Mouse (Mus musculus): Measurements from ENCODE around the gene Epha8. TPM values are rescaled to one million over a fixed set of nuclear protein-coding genes. Genes with fewer than 3 reads are reported as not detected.

Gene Epha8
- polyA plus RNA-seq, 1 experiment from 2014 or later: 0.21 TPM

GRCm38 (mm10) chr4:136925804-136926203, 30.8 kb downstream of the Epha8 start:
- no peak for DNase-seq (ENCODE audit: low spot score)
- Histone ChIP-seq H3K27me3 (replicated peaks; ENCODE audit: control insufficient read depth, insufficient read depth, low read length) (peaks cover 8% of the 10 kb centered on the region), H3K4me2 (no peak overlapping the region), H3K9me3 (ENCODE audit: control insufficient read depth, low read length) (no peaks in the 10 kb centered on the region), H3K36me3 (ENCODE audit: control insufficient read depth, insufficient read depth, low read length) (no peaks in the 10 kb centered on the region), H3K4me1 (replicated peaks; ENCODE audit: control insufficient read depth, insufficient read depth, low read length) (no peaks in the 10 kb centered on the region), H3K27ac (ENCODE audit: low read depth, low read length) (no peak overlapping the region), H3K9ac (ENCODE audit: low read depth, low read length) (no peak overlapping the region), H3K4me3 (ENCODE audit: low read depth, low read length) (no peak overlapping the region)
- WGBS: 29% methylated on average over 15 of the region's 15 CpGs
- no peak for ATAC-seq (replicated peaks; ENCODE audit: low FRiP score)

DNA sequence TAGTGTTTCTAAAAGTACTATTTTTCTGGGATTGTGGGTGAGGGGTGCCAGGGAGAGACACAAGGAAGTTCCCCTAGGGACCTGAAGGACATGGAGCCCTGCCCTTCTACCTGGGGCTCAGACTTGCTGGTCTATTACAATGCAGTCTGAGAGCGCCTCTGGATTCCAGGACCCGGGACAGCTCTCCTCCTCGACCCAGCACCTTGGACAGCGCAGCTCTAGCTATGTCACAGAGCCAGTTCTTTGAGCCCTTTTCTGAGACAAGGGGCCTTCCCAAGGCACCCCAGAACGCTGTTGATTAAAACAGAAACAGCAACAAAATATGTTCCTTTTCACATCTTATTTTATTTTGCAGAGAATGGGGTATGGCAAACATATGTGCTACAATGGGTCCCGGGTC, 32.1 kb downstream of the Epha8 start:
- no peaks in the 10 kb centered on the region for H3K36me3 ChIP-seq (ENCODE audit: control insufficient read depth, insufficient read depth, low read length)
- no peak overlapping the region for H3K4me2 ChIP-seq
- H3K27ac ChIP-seq (ENCODE audit: low read depth, low read length): no peak overlapping the region
- ATAC-seq (replicated peaks; ENCODE audit: low FRiP score): no peak
- H3K4me3 ChIP-seq (ENCODE audit: low read depth, low read length): no peak overlapping the region
- H3K9me3 ChIP-seq (ENCODE audit: control insufficient read depth, low read length): no peaks in the 10 kb centered on the region
- DNase-seq (ENCODE audit: low spot score): peak; percentile 81
- H3K27me3 ChIP-seq (replicated peaks; ENCODE audit: control insufficient read depth, insufficient read depth, low read length): peaks cover 12% of the 10 kb centered on the region
- WGBS: 8% methylated on average over 6 of the region's 6 CpGs
- H3K9ac ChIP-seq (ENCODE audit: low read depth, low read length): no peak overlapping the region
- H3K4me1 ChIP-seq (replicated peaks; ENCODE audit: control insufficient read depth, insufficient read depth, low read length): no peaks in the 10 kb centered on the region

GRCm38 (mm10) chr4:136919526-136919925, 37.1 kb downstream of the Epha8 start:
- H3K4me2 ChIP-seq: no peak overlapping the region
- no peaks in the 10 kb centered on the region for H3K36me3 ChIP-seq (ENCODE audit: control insufficient read depth, insufficient read depth, low read length)
- H3K4me3 ChIP-seq (ENCODE audit: low read depth, low read length): no peak overlapping the region
- DNase-seq (ENCODE audit: low spot score) (no peak), ATAC-seq (replicated peaks; ENCODE audit: low FRiP score) (no peak)
- peaks cover 11% of the 10 kb centered on the region for H3K27me3 ChIP-seq (replicated peaks; ENCODE audit: control insufficient read depth, insufficient read depth, low read length)
- H3K9ac ChIP-seq (ENCODE audit: low read depth, low read length): no peak overlapping the region
- 76% methylated on average over 3 of the region's 3 CpGs for WGBS
- no peaks in the 10 kb centered on the region for H3K9me3 ChIP-seq (ENCODE audit: control insufficient read depth, low read length)
- no peak overlapping the region for H3K27ac ChIP-seq (ENCODE audit: low read depth, low read length)
- no peaks in the 10 kb centered on the region for H3K4me1 ChIP-seq (replicated peaks; ENCODE audit: control insufficient read depth, insufficient read depth, low read length)

DNA sequence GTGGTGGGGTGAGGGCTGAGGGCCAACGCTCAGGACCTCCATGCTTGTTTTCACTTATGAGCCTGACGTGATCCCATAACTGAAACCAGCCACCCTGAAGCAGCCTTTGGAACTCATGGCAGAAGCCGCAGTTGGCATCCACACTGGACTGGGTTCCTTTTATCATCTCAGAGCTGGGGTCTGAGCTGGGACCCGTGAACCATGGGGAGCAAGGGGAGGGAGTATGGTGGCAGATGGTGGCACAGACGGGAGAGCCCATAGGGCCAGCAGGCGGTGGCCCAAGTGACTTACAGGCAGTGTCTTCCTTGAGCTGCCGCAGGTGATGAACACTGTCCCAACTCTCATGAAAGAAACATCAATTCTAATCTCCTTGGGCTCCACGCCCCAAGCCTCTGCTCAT, 37.8 kb downstream of the Epha8 start:
- peaks cover 11% of the 10 kb centered on the region for H3K27me3 ChIP-seq (replicated peaks; ENCODE audit: control insufficient read depth, insufficient read depth, low read length)

DNA sequence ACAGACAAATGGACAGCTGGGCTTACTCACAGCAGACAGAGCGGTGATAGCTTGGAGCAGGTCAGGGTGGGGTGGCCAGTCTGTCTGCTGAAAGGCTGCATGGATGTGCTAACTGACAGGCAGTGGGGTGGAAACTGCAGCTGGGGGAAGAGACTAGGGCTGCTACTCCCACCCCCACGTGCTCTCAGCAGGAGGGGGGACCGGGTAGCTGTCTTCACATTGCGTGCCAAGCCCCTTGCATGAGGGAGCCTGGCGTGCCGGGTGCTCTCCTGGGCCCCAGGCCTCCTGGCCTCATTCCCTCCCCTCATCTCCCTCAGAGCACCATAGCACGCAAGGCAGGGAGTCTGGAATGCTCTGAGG, 39.5 kb downstream of the Epha8 start:
- peaks cover 19% of the 10 kb centered on the region for H3K27me3 ChIP-seq (replicated peaks; ENCODE audit: control insufficient read depth, insufficient read depth, low read length)
- H3K4me3 ChIP-seq (ENCODE audit: low read depth, low read length): no peak overlapping the region
- no peak overlapping the region for H3K27ac ChIP-seq (ENCODE audit: low read depth, low read length)
- no peak overlapping the region for H3K9ac ChIP-seq (ENCODE audit: low read depth, low read length)
- H3K36me3 ChIP-seq (ENCODE audit: control insufficient read depth, insufficient read depth, low read length): no peaks in the 10 kb centered on the region
- H3K9me3 ChIP-seq (ENCODE audit: control insufficient read depth, low read length): no peaks in the 10 kb centered on the region
- WGBS: 38% methylated on average over 7 of the region's 7 CpGs
- H3K4me2 ChIP-seq: no peak overlapping the region
- DNase-seq (ENCODE audit: low spot score) (no peak), ATAC-seq (replicated peaks; ENCODE audit: low FRiP score) (no peak)
- H3K4me1 ChIP-seq (replicated peaks; ENCODE audit: control insufficient read depth, insufficient read depth, low read length): no peaks in the 10 kb centered on the region

More for the DNA sequence above, 37.8 kb downstream of the Epha8 start:
- Histone ChIP-seq H3K9me3 (ENCODE audit: control insufficient read depth, low read length) (no peaks in the 10 kb centered on the region), H3K4me2 (no peak overlapping the region), H3K36me3 (ENCODE audit: control insufficient read depth, insufficient read depth, low read length) (no peaks in the 10 kb centered on the region), H3K27ac (ENCODE audit: low read depth, low read length) (no peak overlapping the region), H3K4me1 (replicated peaks; ENCODE audit: control insufficient read depth, insufficient read depth, low read length) (no peaks in the 10 kb centered on the region), H3K9ac (ENCODE audit: low read depth, low read length) (no peak overlapping the region), H3K4me3 (ENCODE audit: low read depth, low read length) (no peak overlapping the region)
- DNase-seq (ENCODE audit: low spot score): no peak
- ATAC-seq (replicated peaks; ENCODE audit: low FRiP score): no peak
- 75% methylated on average over 8 of the region's 8 CpGs for WGBS

- H3K27me3 ChIP-seq (replicated peaks; ENCODE audit: control insufficient read depth, insufficient read depth, low read length): peaks cover 24% of the 10 kb centered on the region
- H3K27ac ChIP-seq (ENCODE audit: low read depth, low read length): no peak overlapping the region
- H3K9ac ChIP-seq (ENCODE audit: low read depth, low read length): no peak overlapping the region
- H3K4me3 ChIP-seq (ENCODE audit: low read depth, low read length): no peak overlapping the region
- H3K9me3 ChIP-seq (ENCODE audit: control insufficient read depth, low read length): no peaks in the 10 kb centered on the region
- no peaks in the 10 kb centered on the region for H3K36me3 ChIP-seq (ENCODE audit: control insufficient read depth, insufficient read depth, low read length)
- H3K4me2 ChIP-seq: no peak overlapping the region
- no peak for ATAC-seq (replicated peaks; ENCODE audit: low FRiP score)
- H3K4me1 ChIP-seq (replicated peaks; ENCODE audit: control insufficient read depth, insufficient read depth, low read length): no peaks in the 10 kb centered on the region
- WGBS: 70% methylated on average over 20 of the region's 20 CpGs
- no peak for DNase-seq (ENCODE audit: low spot score)
Measured at GRCm38 (mm10) chr4:136916359-136917164, 40.1 kb downstream of the Epha8 start.

- H3K27ac ChIP-seq (ENCODE audit: low read depth, low read length): no peak overlapping the region
- no peaks in the 10 kb centered on the region for H3K4me1 ChIP-seq (replicated peaks; ENCODE audit: control insufficient read depth, insufficient read depth, low read length)
- DNase-seq (ENCODE audit: low spot score) (no peak), ATAC-seq (replicated peaks; ENCODE audit: low FRiP score) (no peak)
- H3K36me3 ChIP-seq (ENCODE audit: control insufficient read depth, insufficient read depth, low read length): no peaks in the 10 kb centered on the region
- H3K4me3 ChIP-seq (ENCODE audit: low read depth, low read length): no peak overlapping the region
- 34% methylated on average over 9 of the region's 9 CpGs for WGBS
- no peak overlapping the region for H3K4me2 ChIP-seq
- peaks cover 34% of the 10 kb centered on the region for H3K27me3 ChIP-seq (replicated peaks; ENCODE audit: control insufficient read depth, insufficient read depth, low read length)
- no peaks in the 10 kb centered on the region for H3K9me3 ChIP-seq (ENCODE audit: control insufficient read depth, low read length)
- no peak overlapping the region for H3K9ac ChIP-seq (ENCODE audit: low read depth, low read length)
Measured at GRCm38 (mm10) chr4:136912841-136913240, 43.8 kb downstream of the Epha8 start.

- Histone ChIP-seq H3K36me3 (ENCODE audit: control insufficient read depth, insufficient read depth, low read length) (no peaks in the 10 kb centered on the region), H3K27ac (ENCODE audit: low read depth, low read length) (no peak overlapping the region), H3K4me2 (no peak overlapping the region), H3K9ac (ENCODE audit: low read depth, low read length) (no peak overlapping the region), H3K9me3 (ENCODE audit: control insufficient read depth, low read length) (no peaks in the 10 kb centered on the region), H3K4me3 (ENCODE audit: low read depth, low read length) (no peak overlapping the region), H3K27me3 (replicated peaks; ENCODE audit: control insufficient read depth, insufficient read depth, low read length) (peaks cover 36% of the 10 kb centered on the region), H3K4me1 (replicated peaks; ENCODE audit: control insufficient read depth, insufficient read depth, low read length) (no peaks in the 10 kb centered on the region)
- no peak for ATAC-seq (replicated peaks; ENCODE audit: low FRiP score)
- DNase-seq (ENCODE audit: low spot score): no peak
- 35% methylated on average over 9 of the region's 9 CpGs for whole genome bisulfite sequencing
Measured at GRCm38 (mm10) chr4:136911804-136912203, 44.8 kb downstream of the Epha8 start.

- Histone ChIP-seq H3K27ac (ENCODE audit: low read depth, low read length) (no peak overlapping the region), H3K36me3 (ENCODE audit: control insufficient read depth, insufficient read depth, low read length) (no peaks in the 10 kb centered on the region), H3K9me3 (ENCODE audit: control insufficient read depth, low read length) (no peaks in the 10 kb centered on the region), H3K4me2 (no peak overlapping the region), H3K4me1 (replicated peaks; ENCODE audit: control insufficient read depth, insufficient read depth, low read length) (no peaks in the 10 kb centered on the region), H3K4me3 (ENCODE audit: low read depth, low read length) (no peak overlapping the region), H3K9ac (ENCODE audit: low read depth, low read length) (no peak overlapping the region), H3K27me3 (replicated peaks; ENCODE audit: control insufficient read depth, insufficient read depth, low read length) (peaks cover 40% of the 10 kb centered on the region)
- no peak for ATAC-seq (replicated peaks; ENCODE audit: low FRiP score)
- no peak for DNase-seq (ENCODE audit: low spot score)
- 14% methylated on average over 17 of the region's 17 CpGs for WGBS
Measured at GRCm38 (mm10) chr4:136911211-136911646, 45.4 kb downstream of the Epha8 start.

All from liver, embryonic 11.5 days (tissue).